Mouse (Mus musculus) liver, adult 2 months (tissue): ENCODE measurements at regions not wholly inside any gene's neighbourhood (a gene's known extent, or its start where the extent isn't known, plus 50 kb on each side); places are given as distances from the start of the nearest gene placed in this dataset.

Source experiments
- CTCF ChIP-seq: fragments of 200-500 bp; IDR thresholded peaks from 2 replicates; pipeline ENCODE4 v1.5.1; 2011; ENCODE audit warnings: low read depth, low read length, control low read depth
- POLR2A ChIP-seq: fragments of 200-500 bp; IDR thresholded peaks from 2 replicates; pipeline ENCODE4 v1.6.1; 2011; ENCODE audit warnings: low read length, control low read depth; ENCODE audit not compliant: insufficient read depth; ENCODE audit errors: extremely low read depth

DNA sequence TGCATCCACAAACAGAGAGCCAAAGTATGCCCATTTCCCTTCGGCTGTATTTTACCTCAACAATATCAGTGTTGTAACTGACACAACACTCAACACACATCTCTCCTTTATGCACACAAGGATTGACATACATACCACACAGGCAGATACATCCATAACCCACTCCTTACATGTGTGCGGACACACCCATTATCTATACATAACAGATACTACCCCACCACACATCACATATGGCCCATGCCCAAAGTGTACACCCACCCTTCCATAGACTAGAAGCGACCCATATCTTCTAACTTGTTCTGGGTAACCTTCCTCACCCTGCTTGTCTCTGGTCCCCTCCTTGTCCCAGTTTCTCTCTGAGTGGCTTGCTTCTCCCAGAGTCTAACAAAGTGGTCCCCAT lies 340.7 kb upstream of the Runx1 start:
- TF ChIP-seq CTCF, result no peak
- no peak for TF ChIP-seq POLR2A
